Mouse (Mus musculus): Measurements from ENCODE around the gene Hoxa2. TPM values are rescaled to one million over a fixed set of nuclear protein-coding genes. Genes with fewer than 3 reads are reported as not detected.

The Hoxa2 gene
- polyA plus RNA-seq, 1 experiment from 2014 or later: 7.0 TPM

DNA sequence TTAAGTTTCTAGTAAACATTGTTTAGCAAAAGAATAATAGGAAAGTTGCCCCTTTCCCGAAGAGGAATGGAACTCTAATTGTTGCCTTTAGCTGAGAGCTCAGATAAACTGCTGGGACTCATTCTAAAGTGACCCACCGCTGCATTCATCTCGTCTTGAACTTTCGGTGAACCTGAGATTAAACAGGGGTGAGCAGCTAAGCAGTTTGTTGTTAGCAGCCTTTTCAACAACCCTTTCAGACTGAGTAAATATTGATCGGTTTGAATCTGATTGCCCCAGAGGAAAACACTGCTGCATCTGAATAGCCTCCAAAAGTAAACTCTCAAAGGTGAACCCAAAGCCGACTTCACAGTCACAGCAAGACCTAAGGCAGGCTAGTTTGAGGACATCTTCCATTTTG, 11.4 kb downstream of the Hoxa2 start:
- 10% methylated on average over 6 of the region's 6 CpGs for WGBS
- Histone ChIP-seq H3K4me1 (ENCODE audit: control insufficient read depth, insufficient read depth, low read length) (peaks cover 5% of the 10 kb centered on the region; the same call in 1 of the 2 replicates), H3K9ac (replicated peaks; ENCODE audit: low read depth, low read length) (no peak overlapping the region), H3K27ac (ENCODE audit: low read depth, low read length) (no peak overlapping the region), H3K36me3 (ENCODE audit: control insufficient read depth, insufficient read depth, low read length) (no peaks in the 10 kb centered on the region), H3K9me3 (ENCODE audit: control insufficient read depth, low read length) (no peaks in the 10 kb centered on the region), H3K27me3 (ENCODE audit: control insufficient read depth, insufficient read depth, low read length) (no peaks in the 10 kb centered on the region), H3K4me3 (ENCODE audit: low read depth, low read length) (no peak overlapping the region), H3K4me2 (ENCODE audit: low read depth, low read length) (no peak overlapping the region)
- ATAC-seq (ENCODE audit: low read depth): no peak

DNA sequence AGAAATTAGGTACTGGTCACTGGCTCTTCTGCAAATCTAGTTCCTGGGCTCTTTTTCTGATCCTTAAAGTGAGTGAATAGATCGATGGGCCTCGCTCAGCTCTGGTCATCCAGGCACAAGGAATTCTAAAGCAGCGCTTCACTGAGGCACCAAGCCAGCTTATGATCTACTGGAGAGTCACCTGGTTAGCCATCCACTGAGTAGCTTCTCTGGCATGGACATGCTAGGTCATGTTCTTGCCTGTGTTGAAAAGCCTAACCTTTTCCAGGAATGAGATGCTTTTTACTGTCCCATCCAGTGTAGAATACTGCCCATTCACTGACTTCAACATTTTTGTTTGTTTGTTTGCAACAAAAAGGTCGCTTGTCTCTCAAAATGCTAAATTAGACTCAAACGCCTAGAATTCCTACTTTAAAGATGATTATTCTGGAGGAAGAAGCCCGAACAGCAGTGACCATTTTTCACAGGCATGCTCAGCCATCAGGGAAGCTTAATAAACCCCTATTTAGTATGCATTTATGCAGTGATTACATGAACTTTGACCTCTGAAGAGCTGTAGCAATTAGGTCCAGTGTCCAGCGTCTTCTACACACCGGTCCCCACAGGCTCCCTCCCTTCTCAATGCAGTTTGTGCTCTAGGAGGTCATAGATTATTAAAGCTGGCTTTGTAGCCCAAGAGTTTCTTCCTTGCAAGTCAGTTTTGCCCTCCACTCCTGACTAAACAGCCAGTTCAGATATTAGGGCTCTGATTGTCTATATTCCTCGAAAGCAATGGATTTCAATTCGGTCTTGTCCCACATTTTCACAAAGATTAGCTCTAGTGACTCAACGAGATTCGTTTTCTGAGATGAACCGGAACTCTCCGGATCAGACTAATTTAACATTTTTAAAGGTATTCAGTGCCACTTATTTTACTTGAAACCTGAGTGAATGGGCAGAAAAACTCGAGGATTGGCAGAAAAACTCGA, 12.1 kb downstream of the Hoxa2 start:
- H3K9ac ChIP-seq (replicated peaks; ENCODE audit: low read depth, low read length): no peak overlapping the region
- peaks cover 3% of the 10 kb centered on the region; the same call in 1 of the 2 replicates for H3K4me1 ChIP-seq (ENCODE audit: control insufficient read depth, insufficient read depth, low read length)
- no peaks in the 10 kb centered on the region for H3K27me3 ChIP-seq (ENCODE audit: control insufficient read depth, insufficient read depth, low read length)
- no peak overlapping the region for H3K4me3 ChIP-seq (ENCODE audit: low read depth, low read length)
- no peak for ATAC-seq (ENCODE audit: low read depth)
- H3K4me2 ChIP-seq (ENCODE audit: low read depth, low read length): no peak overlapping the region
- H3K27ac ChIP-seq (ENCODE audit: low read depth, low read length): no peak overlapping the region
- no peaks in the 10 kb centered on the region for H3K36me3 ChIP-seq (ENCODE audit: control insufficient read depth, insufficient read depth, low read length)
- 18% methylated on average over 16 of the region's 16 CpGs for WGBS
- no peaks in the 10 kb centered on the region for H3K9me3 ChIP-seq (ENCODE audit: control insufficient read depth, low read length)

DNA sequence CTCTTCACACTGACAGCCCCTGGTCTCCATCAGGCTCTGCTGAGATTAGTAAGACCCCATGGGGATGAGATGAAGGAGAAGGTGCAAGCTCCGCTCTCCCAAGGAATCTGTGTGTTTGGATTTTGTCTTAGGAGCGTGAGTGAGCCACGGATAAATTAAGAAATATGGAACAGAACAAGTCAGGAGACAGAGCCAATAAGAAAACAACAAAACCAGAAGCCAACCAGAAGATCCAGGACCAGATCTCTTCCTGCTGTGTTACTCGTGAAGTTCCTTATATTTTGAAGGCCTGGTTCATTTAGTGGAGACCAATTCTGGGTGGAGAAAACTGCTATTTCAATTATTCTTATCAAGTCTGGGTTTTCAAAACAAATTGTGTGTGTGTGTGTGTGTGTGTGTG, 13.1 kb downstream of the Hoxa2 start:
- 56% methylated on average over 4 of the region's 4 CpGs for WGBS
- no peak for ATAC-seq (ENCODE audit: low read depth)
- Histone ChIP-seq H3K9me3 (ENCODE audit: control insufficient read depth, low read length) (no peaks in the 10 kb centered on the region), H3K4me1 (ENCODE audit: control insufficient read depth, insufficient read depth, low read length) (no peaks in the 10 kb centered on the region; the same call in 1 of the 2 replicates), H3K36me3 (ENCODE audit: control insufficient read depth, insufficient read depth, low read length) (no peaks in the 10 kb centered on the region), H3K9ac (replicated peaks; ENCODE audit: low read depth, low read length) (no peak overlapping the region), H3K27me3 (ENCODE audit: control insufficient read depth, insufficient read depth, low read length) (no peaks in the 10 kb centered on the region), H3K4me3 (ENCODE audit: low read depth, low read length) (no peak overlapping the region), H3K27ac (ENCODE audit: low read depth, low read length) (no peak overlapping the region), H3K4me2 (ENCODE audit: low read depth, low read length) (no peak overlapping the region)

DNA sequence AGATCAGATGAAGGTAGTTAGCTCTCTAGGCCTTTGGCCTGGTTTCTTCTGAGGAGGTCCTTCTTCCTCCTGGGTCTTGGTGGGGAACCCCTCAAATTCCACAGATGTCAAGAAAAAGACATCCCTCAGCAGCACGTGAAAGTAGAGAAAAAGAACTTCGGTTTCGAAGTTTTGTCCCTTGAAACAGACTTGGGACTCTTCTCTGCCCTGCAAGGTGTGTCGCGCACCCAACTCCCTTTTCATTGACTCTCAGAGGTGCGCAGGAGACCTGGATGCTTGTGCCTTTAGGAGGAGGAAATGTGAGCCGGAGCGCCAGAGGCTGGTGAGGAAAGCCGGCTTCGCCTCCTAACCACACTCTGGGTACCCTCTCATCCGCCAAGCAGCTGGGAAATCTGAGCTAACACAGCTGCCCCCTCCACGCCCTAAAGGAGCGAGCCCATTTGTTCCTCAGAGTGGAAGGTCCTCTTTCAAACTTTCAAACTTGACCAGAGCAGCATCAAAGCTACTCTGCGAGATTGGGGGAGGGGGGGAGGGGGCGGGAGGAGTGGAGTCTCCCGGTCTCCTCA, 14.1 kb downstream of the Hoxa2 start:
- H3K9me3 ChIP-seq (ENCODE audit: control insufficient read depth, low read length): no peaks in the 10 kb centered on the region
- 8% methylated on average over 16 of the region's 16 CpGs for WGBS
- no peak overlapping the region for H3K4me3 ChIP-seq (ENCODE audit: low read depth, low read length)
- no peak overlapping the region for H3K27ac ChIP-seq (ENCODE audit: low read depth, low read length)
- H3K27me3 ChIP-seq (ENCODE audit: control insufficient read depth, insufficient read depth, low read length): no peaks in the 10 kb centered on the region
- no peaks in the 10 kb centered on the region; the same call in 1 of the 2 replicates for H3K4me1 ChIP-seq (ENCODE audit: control insufficient read depth, insufficient read depth, low read length)
- no peaks in the 10 kb centered on the region for H3K36me3 ChIP-seq (ENCODE audit: control insufficient read depth, insufficient read depth, low read length)
- no peak; the same call in 1 of the 2 replicates for ATAC-seq (ENCODE audit: low read depth)
- H3K9ac ChIP-seq (replicated peaks; ENCODE audit: low read depth, low read length): no peak overlapping the region
- H3K4me2 ChIP-seq (ENCODE audit: low read depth, low read length): no peak overlapping the region

DNA sequence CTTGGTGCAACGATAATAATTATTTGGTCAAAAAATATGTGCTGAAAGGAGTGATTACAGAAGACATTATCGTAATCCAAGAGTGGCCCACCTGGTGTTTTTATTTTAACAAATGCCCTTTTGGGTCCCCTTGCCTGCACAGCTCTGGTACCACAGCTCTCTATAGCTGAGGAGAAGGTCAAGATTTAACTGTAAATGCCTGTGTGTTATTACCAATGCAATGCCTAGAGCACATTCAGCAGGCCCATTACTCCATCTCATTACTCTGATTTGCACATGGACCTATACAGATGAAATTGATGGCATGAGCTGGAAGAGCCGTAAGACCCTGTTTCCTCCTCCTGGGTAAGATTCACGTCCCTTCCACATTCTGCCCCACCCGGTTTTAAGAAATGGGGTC, 25.5 kb downstream of the Hoxa2 start:
- ATAC-seq (ENCODE audit: low read depth): peak; percentile 44; the same call in 1 of the 2 replicates
- H3K9me3 ChIP-seq (ENCODE audit: control insufficient read depth, low read length): no peaks in the 10 kb centered on the region
- no peaks in the 10 kb centered on the region for H3K36me3 ChIP-seq (ENCODE audit: control insufficient read depth, insufficient read depth, low read length)
- H3K27ac ChIP-seq (ENCODE audit: low read depth, low read length): no peak overlapping the region
- H3K4me2 ChIP-seq (ENCODE audit: low read depth, low read length): no peak overlapping the region
- no peaks in the 10 kb centered on the region for H3K27me3 ChIP-seq (ENCODE audit: control insufficient read depth, insufficient read depth, low read length)
- H3K4me1 ChIP-seq (ENCODE audit: control insufficient read depth, insufficient read depth, low read length): peaks cover 8% of the 10 kb centered on the region
- 41% methylated on average over 5 of the region's 5 CpGs for WGBS
- H3K9ac ChIP-seq (replicated peaks; ENCODE audit: low read depth, low read length): no peak overlapping the region
- no peak overlapping the region for H3K4me3 ChIP-seq (ENCODE audit: low read depth, low read length)

DNA sequence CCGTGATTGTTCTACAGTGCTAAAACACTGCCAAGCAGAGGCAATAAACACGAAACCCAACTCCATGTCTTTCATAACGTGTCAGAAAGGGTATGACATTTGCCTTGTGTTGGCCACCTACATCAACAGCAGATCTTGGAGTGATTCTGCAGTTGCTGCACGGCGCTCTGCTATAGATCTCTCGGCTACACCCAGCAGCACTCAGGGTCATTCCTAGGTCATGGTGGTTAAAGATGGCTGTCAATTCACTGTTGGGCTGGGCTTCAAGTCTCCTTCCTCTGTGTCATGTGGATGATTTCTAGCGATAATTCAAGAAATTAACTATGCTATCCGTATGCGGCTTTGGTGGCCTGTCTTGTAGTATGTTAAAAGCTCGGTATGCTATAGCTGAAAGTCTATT, 26.1 kb downstream of the Hoxa2 start:
- Histone ChIP-seq H3K27me3 (ENCODE audit: control insufficient read depth, insufficient read depth, low read length) (no peaks in the 10 kb centered on the region), H3K4me1 (ENCODE audit: control insufficient read depth, insufficient read depth, low read length) (peaks cover 8% of the 10 kb centered on the region), H3K36me3 (ENCODE audit: control insufficient read depth, insufficient read depth, low read length) (no peaks in the 10 kb centered on the region), H3K27ac (ENCODE audit: low read depth, low read length) (no peak overlapping the region), H3K4me3 (ENCODE audit: low read depth, low read length) (no peak overlapping the region), H3K9me3 (ENCODE audit: control insufficient read depth, low read length) (no peaks in the 10 kb centered on the region), H3K4me2 (ENCODE audit: low read depth, low read length) (no peak overlapping the region), H3K9ac (replicated peaks; ENCODE audit: low read depth, low read length) (no peak overlapping the region)
- 28% methylated on average over 10 of the region's 10 CpGs for WGBS
- ATAC-seq (ENCODE audit: low read depth): peak; percentile 28; the same call in 1 of the 2 replicates

DNA sequence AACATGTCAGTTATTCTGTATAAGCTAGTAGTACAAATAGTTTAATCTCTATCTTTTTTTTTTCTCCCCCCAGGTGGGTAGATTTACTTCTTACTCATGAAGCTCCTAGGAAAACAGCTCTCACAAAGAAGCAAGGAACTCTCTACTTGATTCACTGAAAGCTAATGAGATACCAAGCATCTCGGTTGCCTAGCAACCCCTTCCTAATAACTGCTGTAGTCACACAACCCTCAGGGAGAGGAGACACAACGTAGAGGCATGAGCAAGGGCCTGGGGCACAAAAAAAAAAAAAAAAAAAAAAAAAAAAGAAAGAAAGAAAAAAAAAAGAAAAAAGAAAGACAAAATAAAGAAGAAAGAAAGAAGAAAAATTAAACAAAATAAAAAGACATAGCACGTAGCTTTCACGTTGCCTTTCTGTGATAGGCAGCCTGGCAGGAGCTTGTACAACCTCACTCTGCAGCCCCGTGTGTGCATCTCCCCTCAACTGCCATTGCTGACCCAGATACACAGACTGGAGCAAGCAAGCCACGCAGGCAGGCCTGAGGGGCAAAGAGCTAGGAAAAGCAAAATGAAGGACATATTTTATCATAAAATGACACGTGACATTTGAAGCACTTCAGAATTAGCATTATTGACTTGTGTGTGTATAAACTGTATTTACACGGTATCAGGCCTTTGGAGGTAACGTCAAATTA, 26.6 kb downstream of the Hoxa2 start:
- H3K9me3 ChIP-seq (ENCODE audit: control insufficient read depth, low read length): no peaks in the 10 kb centered on the region
- no peak overlapping the region for H3K4me2 ChIP-seq (ENCODE audit: low read depth, low read length)
- no peak overlapping the region for H3K4me3 ChIP-seq (ENCODE audit: low read depth, low read length)
- 32% methylated on average over 9 of the region's 9 CpGs for WGBS
- ATAC-seq (ENCODE audit: low read depth): peak; percentile 79; the same call in 1 of the 2 replicates
- H3K36me3 ChIP-seq (ENCODE audit: control insufficient read depth, insufficient read depth, low read length): no peaks in the 10 kb centered on the region
- no peaks in the 10 kb centered on the region for H3K27me3 ChIP-seq (ENCODE audit: control insufficient read depth, insufficient read depth, low read length)
- peaks cover 8% of the 10 kb centered on the region for H3K4me1 ChIP-seq (ENCODE audit: control insufficient read depth, insufficient read depth, low read length)
- no peak overlapping the region for H3K9ac ChIP-seq (replicated peaks; ENCODE audit: low read depth, low read length)
- no peak overlapping the region for H3K27ac ChIP-seq (ENCODE audit: low read depth, low read length)

DNA sequence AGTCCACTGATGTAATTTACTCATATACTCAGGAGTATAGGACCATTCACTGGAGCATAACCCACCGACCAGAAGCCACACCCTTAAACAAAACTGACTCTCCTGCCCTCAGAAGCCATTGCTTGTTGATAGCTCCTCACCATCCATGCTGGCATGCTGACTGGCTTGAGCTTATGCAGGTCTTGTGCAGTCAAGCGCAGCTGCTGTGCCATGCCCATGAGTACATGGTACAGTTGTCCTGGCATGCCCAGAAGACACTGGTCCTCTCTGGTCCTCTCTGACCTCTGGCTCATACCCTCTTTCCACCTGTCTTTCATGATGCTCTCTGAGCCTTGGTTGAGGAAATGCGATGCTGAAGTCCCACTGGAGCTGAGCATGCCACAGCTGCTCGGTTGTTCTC, 41.0 kb downstream of the Hoxa2 start:
- no peaks in the 10 kb centered on the region for H3K9me3 ChIP-seq (ENCODE audit: control insufficient read depth, low read length)
- H3K4me1 ChIP-seq (ENCODE audit: control insufficient read depth, insufficient read depth, low read length): peaks cover 12% of the 10 kb centered on the region
- H3K27ac ChIP-seq (ENCODE audit: low read depth, low read length): no peak overlapping the region
- H3K9ac ChIP-seq (replicated peaks; ENCODE audit: low read depth, low read length): no peak overlapping the region
- no peaks in the 10 kb centered on the region for H3K36me3 ChIP-seq (ENCODE audit: control insufficient read depth, insufficient read depth, low read length)
- H3K27me3 ChIP-seq (ENCODE audit: control insufficient read depth, insufficient read depth, low read length): no peaks in the 10 kb centered on the region
- no peak for ATAC-seq (ENCODE audit: low read depth)
- no peak overlapping the region for H3K4me3 ChIP-seq (ENCODE audit: low read depth, low read length)
- 87% methylated on average over 4 of the region's 4 CpGs for WGBS
- no peak overlapping the region for H3K4me2 ChIP-seq (ENCODE audit: low read depth, low read length)

Measured in neural tube, embryonic 14.5 days (tissue).